Mouse (Mus musculus) spleen, adult 18-20 months (tissue): ENCODE results near the gene Pifo.
"Not testable (repeated sequence)": the region's sequence is repeated elsewhere in the genome, so short reads cannot be mapped to it uniquely, and the experiment has no call there.

Experiments used
- DNase-seq, 2 experiments: peaks; one replicate each; pipeline ENCODE4 v3.0.0; 2022; ENCODE audit warnings: mixed read lengths in 2 of 2

Gene Pifo

GRCm38 (mm10) chr3:106014546-106014945, at the start of gene Pifo:
Pifo (minus strand) TSS chr3:106014646.
- no peak for DNase-seq

- no peak for DNase-seq
Measured at GRCm38 (mm10) chr3:106057966-106058365, 43.5 kb upstream of the Pifo start.

GRCm38 (mm10) chr3:106051896-106052295, 37.5 kb upstream of the Pifo start:
- DNase-seq: no peak

GRCm38 (mm10) chr3:106040306-106040705, 25.9 kb upstream of the Pifo start:
- no peak for DNase-seq

- DNase-seq: no peak
Measured at GRCm38 (mm10) chr3:106032781-106033180, 18.3 kb upstream of the Pifo start, which contains the start of gene Chil5. Chil5 (minus strand) TSS chr3:106032814.

- DNase-seq: no peak
Measured at GRCm38 (mm10) chr3:106024135-106024534, 9.7 kb upstream of the Pifo start.

GRCm38 (mm10) chr3:106021840-106022239, 7.4 kb upstream of the Pifo start:
- DNase-seq: no peak

GRCm38 (mm10) chr3:106003360-106003759, 11.1 kb downstream of the Pifo start:
- DNase-seq: not testable (repeated sequence)

- peak; percentile 36 for DNase-seq
Measured at GRCm38 (mm10) chr3:106001416-106002370, 12.8 kb downstream of the Pifo start.

GRCm38 (mm10) chr3:106000707-106001375, 13.6 kb downstream of the Pifo start:
- peak; percentile 6 to 25 for DNase-seq

- no peak for DNase-seq
Measured at GRCm38 (mm10) chr3:105994730-105995129, 19.7 kb downstream of the Pifo start.

- peak in 1 of 2 experiments; percentile 64 for DNase-seq
Measured at GRCm38 (mm10) chr3:105991653-105992283, 22.7 kb downstream of the Pifo start.

- DNase-seq: not testable (repeated sequence)
Measured at GRCm38 (mm10) chr3:105989611-105990010, 24.8 kb downstream of the Pifo start.

- no peak for DNase-seq
Measured at GRCm38 (mm10) chr3:105974174-105974573, 40.3 kb downstream of the Pifo start.

GRCm38 (mm10) chr3:105973411-105973810, 41.0 kb downstream of the Pifo start, which contains the start of gene Ovgp1:
Ovgp1 (plus strand) TSS chr3:105973711.
- no peak for DNase-seq

- no peak for DNase-seq
Measured at GRCm38 (mm10) chr3:105971831-105972446, 42.5 kb downstream of the Pifo start.

GRCm38 (mm10) chr3:105960700-105961099, 53.7 kb downstream of the Pifo start:
- peak in 1 of 2 experiments; percentile 26 for DNase-seq

- no peak for DNase-seq
Measured at GRCm38 (mm10) chr3:105959999-105960398, 54.4 kb downstream of the Pifo start, which contains the start of gene Atp5f1. Atp5f1 (minus strand) TSS chr3:105960099.

- no peak for DNase-seq
Measured at GRCm38 (mm10) chr3:105959585-105959984, 54.9 kb downstream of the Pifo start.

GRCm38 (mm10) chr3:105958974-105959580, 55.4 kb downstream of the Pifo start, which contains the start of gene Wdr77:
Wdr77 (plus strand) TSS chr3:105959369.
- DNase-seq: peak; percentile 89 to 90

GRCm38 (mm10) chr3:105958204-105958603, 56.2 kb downstream of the Pifo start:
- DNase-seq: no peak

GRCm38 (mm10) chr3:105957235-105957634, 57.2 kb downstream of the Pifo start:
- DNase-seq: no peak
